Mouse (Mus musculus) intestine, embryonic 16.5 days (tissue): ENCODE data around the gene Zswim3. TPM values are rescaled to one million over a fixed set of nuclear protein-coding genes. Genes with fewer than 3 reads are reported as not detected.
"Not testable (repeated sequence)": the region's sequence is repeated elsewhere in the genome, so short reads cannot be mapped to it uniquely, and the experiment has no call there.

Experiments used
- ATAC-seq: fragments of 200-750 bp; cut with Nextera tagmentation; 2 replicates; pipeline ENCODE4 v1.8.0; 2017; ENCODE audit warnings: moderate TSS enrichment, moderate library complexity
- H3K27ac ChIP-seq: fragments of 300-500 bp; sonication (generic); 2 replicates; pipeline ENCODE4 v1.5.1; 2014; ENCODE audit warnings: mild to moderate bottlenecking, low read length
- H3K27me3 ChIP-seq: fragments of 300-500 bp; sonication (generic); replicated peaks from 2 replicates; pipeline ENCODE4 v1.6.1; 2014; ENCODE audit warnings: low read length, control low read depth, mixed read lengths; ENCODE audit not compliant: control insufficient read depth, insufficient read depth
- H3K36me3 ChIP-seq: fragments of 300-500 bp; sonication (generic); 2 replicates; pipeline ENCODE4 v1.6.1; 2014; ENCODE audit warnings: low read length, control low read depth; ENCODE audit not compliant: control insufficient read depth, insufficient read depth
- H3K4me1 ChIP-seq: fragments of 300-500 bp; sonication (generic); 2 replicates; pipeline ENCODE4 v1.6.1; 2014; ENCODE audit warnings: low read length, control low read depth, mixed read lengths; ENCODE audit not compliant: control insufficient read depth, insufficient read depth
- H3K4me2 ChIP-seq: fragments of 300-500 bp; sonication (generic); 2 replicates; pipeline ENCODE4 v1.6.1; 2014; ENCODE audit warnings: low read depth, low read length, control low read depth
- H3K4me3 ChIP-seq: fragments of 300-500 bp; sonication (generic); 2 replicates; pipeline ENCODE4 v1.5.1; 2014; ENCODE audit warnings: mild to moderate bottlenecking, low read length
- H3K9ac ChIP-seq: fragments of 300-500 bp; sonication (generic); 2 replicates; pipeline ENCODE4 v1.6.1; 2014; ENCODE audit warnings: low read depth, low read length
- H3K9me3 ChIP-seq: fragments of 300-500 bp; sonication (generic); 2 replicates; pipeline ENCODE4 v1.6.1; 2016; ENCODE audit warnings: low read length, control low read depth; ENCODE audit not compliant: control insufficient read depth
- WGBS: fragments of 180-500 bp; shearing (Covaris S2); extraction: QIAGEN DNeasy Blood & Tissue Kit; methylation state at CpG from one replicate; pipeline ENCODE4 v1.1.7; 2014; 5-methylcytosine and 5-hydroxymethylcytosine counted together
- polyA plus RNA-seq: library from polyadenylated mRNA; unstranded; fragments of >200 nt; fragmentation: Nextera tagmentation; extraction: Ambion mirVana; gene quantifications from 2 replicates; pipeline ENCODE4 v1.2.1, GENCODE M21; 2015

Zswim3 gene
- polyA plus RNA-seq, 1 experiment from 2014 or later, result 10.3 TPM

GRCm38 (mm10) chr2:164863411-164863810 is 58.5 kb downstream of the Zswim3 start:
- not testable (repeated sequence) for H3K4me3 ChIP-seq, H3K4me2 ChIP-seq, H3K27ac ChIP-seq, H3K27me3 ChIP-seq, ATAC-seq, H3K9ac ChIP-seq, H3K36me3 ChIP-seq, H3K9me3 ChIP-seq
- 90% methylated on average over 7 of the region's 9 CpGs for WGBS
- H3K4me1 ChIP-seq, result peaks cover 30% of the 10 kb centered on the region

- WGBS, result 69% methylated on average over 4 of the region's 4 CpGs
- Histone ChIP-seq H3K4me1 (peaks cover 24% of the 10 kb centered on the region), H3K27me3 (no peaks in the 10 kb centered on the region), H3K9me3 (no peaks in the 10 kb centered on the region), H3K4me3 (no peak overlapping the region), H3K9ac (no peak overlapping the region), H3K4me2 (no peak overlapping the region), H3K27ac (no peak overlapping the region), H3K36me3 (no peaks in the 10 kb centered on the region)
- no peak for ATAC-seq
These were observed 59.7 kb downstream of the Zswim3 start for GRCm38 (mm10) chr2:164864593-164864992.

- WGBS, result 32% methylated on average over 16 of the region's 16 CpGs
- peak overlapping the region; percentile 65 for H3K27ac ChIP-seq
- H3K9me3 ChIP-seq, result no peaks in the 10 kb centered on the region
- no peak overlapping the region for H3K4me2 ChIP-seq
- H3K9ac ChIP-seq, result no peak overlapping the region
- peak; percentile 37 for ATAC-seq
- no peaks in the 10 kb centered on the region for H3K36me3 ChIP-seq
- no peaks in the 10 kb centered on the region for H3K27me3 ChIP-seq
- peaks cover 15% of the 10 kb centered on the region for H3K4me1 ChIP-seq
- no peak overlapping the region for H3K4me3 ChIP-seq
These were observed 62.0 kb downstream of the Zswim3 start for GRCm38 (mm10) chr2:164866741-164867551.

- ATAC-seq, result no peak
- Histone ChIP-seq H3K4me2 (no peak overlapping the region), H3K9me3 (no peaks in the 10 kb centered on the region), H3K27me3 (no peaks in the 10 kb centered on the region), H3K27ac (peak overlapping the region; percentile 65), H3K4me1 (peaks cover 12% of the 10 kb centered on the region), H3K4me3 (no peak overlapping the region), H3K36me3 (no peaks in the 10 kb centered on the region), H3K9ac (no peak overlapping the region)
- WGBS, result 93% methylated on average over 7 of the region's 7 CpGs
These were observed 62.7 kb downstream of the Zswim3 start for GRCm38 (mm10) chr2:164867566-164867965.

- no peak overlapping the region for H3K4me3 ChIP-seq
- ATAC-seq, result no peak
- 61% methylated on average over 7 of the region's 7 CpGs for WGBS
- no peak overlapping the region for H3K9ac ChIP-seq
- H3K4me1 ChIP-seq, result peaks cover 10% of the 10 kb centered on the region
- no peaks in the 10 kb centered on the region for H3K27me3 ChIP-seq
- no peak overlapping the region for H3K27ac ChIP-seq
- no peaks in the 10 kb centered on the region for H3K9me3 ChIP-seq
- no peak overlapping the region for H3K4me2 ChIP-seq
- no peaks in the 10 kb centered on the region for H3K36me3 ChIP-seq
These were observed 63.6 kb downstream of the Zswim3 start for GRCm38 (mm10) chr2:164868491-164868890.

Other genes starting within 250 kb of the Zswim3 start
- 36.8 and 42.4 TPM in 2 replicates for gene Wfdc2, start 242.7 kb upstream of the Zswim3 start, polyA plus RNA-seq
- not detected in 2 replicates for gene Spint3, start 231.6 kb upstream of the Zswim3 start, polyA plus RNA-seq
- 0.59 and 1.4 TPM in 2 replicates for gene Wfdc6a, start 219.7 kb upstream of the Zswim3 start, polyA plus RNA-seq
- gene Eppin, start 211.5 kb upstream of the Zswim3 start, polyA plus RNA-seq, result not detected in 2 replicates
- gene Wfdc6b, start 191.6 kb upstream of the Zswim3 start, polyA plus RNA-seq, result not detected in 2 replicates
- not detected in 2 replicates for gene Wfdc8, start 191.5 kb upstream of the Zswim3 start, polyA plus RNA-seq
- gene Wfdc16, start 166.3 kb upstream of the Zswim3 start, polyA plus RNA-seq, result not detected in 2 replicates
- 0.34 TPM in 1 of 2 replicates, not detected in the other for gene Wfdc10, start 149.1 kb upstream of the Zswim3 start, polyA plus RNA-seq
- not detected in 2 replicates for gene Wfdc9, start 148.5 kb upstream of the Zswim3 start, polyA plus RNA-seq
- gene Wfdc11, start 131.0 kb upstream of the Zswim3 start, polyA plus RNA-seq, result not detected in 2 replicates
- gene Wfdc13, start 120.0 kb upstream of the Zswim3 start, polyA plus RNA-seq, result 0.17 and 0.21 TPM in 2 replicates
- not detected in 2 replicates for gene Spint4, start 106.6 kb upstream of the Zswim3 start, polyA plus RNA-seq
- not detected in 2 replicates for gene Spint5, start 89.8 kb upstream of the Zswim3 start, polyA plus RNA-seq
- 1.3 and 1.8 TPM in 2 replicates for gene Wfdc3, start 59.2 kb upstream of the Zswim3 start, polyA plus RNA-seq
- gene Dnttip1, start 59.1 kb upstream of the Zswim3 start, polyA plus RNA-seq, result 55.9 and 56.9 TPM in 2 replicates
- 360 and 426 TPM in 2 replicates for gene Ube2c, start 35.2 kb upstream of the Zswim3 start, polyA plus RNA-seq
- 3.2 and 3.9 TPM in 2 replicates for gene Tnnc2, start 25.1 kb upstream of the Zswim3 start, polyA plus RNA-seq
- gene Snx21, start 19.3 kb upstream of the Zswim3 start, polyA plus RNA-seq, result 18.3 and 19.6 TPM in 2 replicates
- gene Acot8, start 216 bp upstream of the Zswim3 start, polyA plus RNA-seq, result 37.5 and 39.5 TPM in 2 replicates
- gene Zswim1, start 17.6 kb downstream of the Zswim3 start, polyA plus RNA-seq, result 11.7 and 13.4 TPM in 2 replicates
- gene Spata25, start 23.4 kb downstream of the Zswim3 start, polyA plus RNA-seq, result not detected in 2 replicates
- gene Ctsa, start 27.8 kb downstream of the Zswim3 start, polyA plus RNA-seq, result 418 and 551 TPM in 2 replicates
- gene Neurl2, start 28.4 kb downstream of the Zswim3 start, polyA plus RNA-seq, result 6.1 and 7.5 TPM in 2 replicates
- gene Pltp, start 52.6 kb downstream of the Zswim3 start, polyA plus RNA-seq, result 31.4 and 31.5 TPM in 2 replicates
- 57.9 and 64.0 TPM in 2 replicates for gene Pcif1, start 74.2 kb downstream of the Zswim3 start, polyA plus RNA-seq
- 9.6 and 10.5 TPM in 2 replicates for gene Zfp335, start 106.7 kb downstream of the Zswim3 start, polyA plus RNA-seq
- 7.6 and 9.3 TPM in 2 replicates for gene Mmp9, start 135.7 kb downstream of the Zswim3 start, polyA plus RNA-seq
- 0.23 and 0.32 TPM in 2 replicates for gene Slc12a5, start 155.7 kb downstream of the Zswim3 start, polyA plus RNA-seq
- 41.4 and 42.4 TPM in 2 replicates for gene Ncoa5, start 229.8 kb downstream of the Zswim3 start, polyA plus RNA-seq